Mouse (Mus musculus): ENCODE data around the gene Gm28035. TPM values are rescaled to one million over a fixed set of nuclear protein-coding genes. Genes with fewer than 3 reads are reported as not detected.

The Gm28035 gene
- total and polyA plus RNA-seq, 3 experiments, result 4.6 to 7.6 (median 6.0) TPM

DNA sequence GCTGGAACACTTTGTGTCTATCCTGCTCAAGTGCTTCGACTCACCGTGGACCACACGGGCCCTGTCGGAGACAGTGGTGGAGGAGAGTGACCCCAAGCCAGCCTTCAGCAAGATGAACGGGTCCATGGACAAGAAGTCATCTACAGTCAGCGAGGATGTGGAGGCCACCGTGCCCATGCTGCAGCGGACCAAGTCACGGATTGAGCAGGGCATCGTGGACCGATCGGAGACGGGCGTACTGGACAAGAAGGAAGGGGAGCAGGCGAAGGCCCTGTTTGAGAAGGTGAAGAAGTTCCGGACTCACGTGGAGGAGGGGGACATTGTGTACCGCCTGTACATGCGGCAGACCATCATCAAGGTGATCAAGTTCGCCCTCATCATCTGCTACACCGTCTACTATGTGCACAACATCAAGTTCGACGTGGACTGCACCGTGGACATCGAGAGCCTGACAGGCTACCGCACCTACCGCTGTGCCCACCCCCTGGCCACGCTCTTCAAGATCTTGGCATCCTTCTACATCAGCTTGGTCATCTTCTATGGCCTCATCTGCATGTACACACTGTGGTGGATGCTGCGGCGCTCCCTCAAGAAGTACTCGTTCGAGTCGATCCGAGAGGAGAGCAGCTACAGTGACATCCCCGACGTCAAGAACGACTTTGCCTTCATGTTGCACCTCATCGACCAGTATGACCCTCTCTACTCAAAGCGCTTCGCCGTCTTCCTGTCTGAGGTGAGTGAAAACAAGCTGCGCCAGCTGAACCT lies 15.4 kb downstream of the Gm28035 start:
- H3K27me3 ChIP-seq (ENCODE audit: control insufficient read depth, insufficient read depth, low read length), result no peaks in the 10 kb centered on the region
- no peak overlapping the region for H3K9ac ChIP-seq (ENCODE audit: low read depth, low read length)
- peaks cover 9% of the 10 kb centered on the region for H3K79me2 ChIP-seq (replicated peaks; ENCODE audit: control insufficient read depth, insufficient read depth, low read length)
- 93% methylated on average over 42 of the region's 42 CpGs for WGBS
- H3K36me3 ChIP-seq (ENCODE audit: control insufficient read depth, insufficient read depth, low read length), result peaks cover 26% of the 10 kb centered on the region
- no peak overlapping the region for H3K4me3 ChIP-seq
- peak; percentile 4 to 27 for DNase-seq
- H3K27ac ChIP-seq, result no peak overlapping the region
- TF ChIP-seq EP300 (IDR thresholded peaks at IDR 0.05; ENCODE audit: insufficient read depth, low read depth, low read length), result no peak
- no peak for TF ChIP-seq POLR2A (IDR thresholded peaks at IDR 0.05; ENCODE audit: insufficient read depth, low read depth, low read length)
- TF ChIP-seq CTCF (IDR thresholded peaks at IDR 0.05), result no peak
- H3K4me1 ChIP-seq (ENCODE audit: control insufficient read depth, insufficient read depth, low read length), result peaks cover 46% of the 10 kb centered on the region
- intact Hi-C loops (cut with DNase I), result no loop called here

DNA sequence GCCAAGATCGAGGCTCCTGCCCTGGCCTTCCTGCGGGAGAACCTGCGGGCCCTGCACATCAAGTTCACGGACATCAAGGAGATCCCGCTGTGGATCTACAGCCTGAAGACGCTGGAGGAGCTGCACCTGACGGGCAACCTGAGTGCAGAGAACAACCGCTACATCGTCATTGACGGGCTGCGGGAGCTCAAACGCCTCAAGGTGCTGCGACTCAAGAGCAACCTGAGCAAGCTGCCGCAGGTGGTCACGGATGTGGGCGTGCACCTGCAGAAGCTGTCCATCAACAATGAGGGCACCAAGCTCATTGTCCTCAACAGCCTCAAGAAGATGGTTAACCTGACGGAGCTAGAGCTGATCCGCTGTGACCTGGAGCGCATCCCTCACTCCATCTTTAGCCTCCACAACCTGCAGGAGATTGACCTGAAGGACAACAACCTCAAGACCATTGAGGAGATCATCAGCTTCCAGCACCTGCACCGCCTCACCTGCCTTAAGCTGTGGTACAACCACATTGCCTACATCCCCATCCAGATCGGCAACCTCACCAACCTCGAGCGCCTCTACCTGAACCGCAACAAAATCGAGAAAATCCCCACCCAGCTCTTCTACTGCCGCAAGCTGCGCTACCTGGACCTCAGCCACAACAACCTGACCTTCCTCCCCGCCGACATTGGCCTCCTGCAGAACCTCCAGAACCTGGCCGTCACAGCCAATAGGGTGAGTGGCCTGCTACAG lies 16.4 kb downstream of the Gm28035 start:
- peak overlapping the region; percentile 97 for H3K27ac ChIP-seq
- H3K4me3 ChIP-seq, result no peak overlapping the region
- no peak overlapping the region for H3K9ac ChIP-seq (ENCODE audit: low read depth, low read length)
- H3K4me1 ChIP-seq (ENCODE audit: control insufficient read depth, insufficient read depth, low read length), result peaks cover 42% of the 10 kb centered on the region
- peak; percentile 2 to 24 for DNase-seq
- intact Hi-C loops (cut with DNase I), result no loop called here
- peaks cover 6% of the 10 kb centered on the region for H3K79me2 ChIP-seq (replicated peaks; ENCODE audit: control insufficient read depth, insufficient read depth, low read length)
- TF ChIP-seq EP300 (IDR thresholded peaks at IDR 0.05; ENCODE audit: insufficient read depth, low read depth, low read length) (no peak), POLR2A (IDR thresholded peaks at IDR 0.05; ENCODE audit: insufficient read depth, low read depth, low read length) (no peak), CTCF (IDR thresholded peaks at IDR 0.05) (no peak)
- H3K27me3 ChIP-seq (ENCODE audit: control insufficient read depth, insufficient read depth, low read length), result no peaks in the 10 kb centered on the region
- WGBS, result 96% methylated on average over 30 of the region's 30 CpGs
- H3K36me3 ChIP-seq (ENCODE audit: control insufficient read depth, insufficient read depth, low read length), result peaks cover 25% of the 10 kb centered on the region

DNA sequence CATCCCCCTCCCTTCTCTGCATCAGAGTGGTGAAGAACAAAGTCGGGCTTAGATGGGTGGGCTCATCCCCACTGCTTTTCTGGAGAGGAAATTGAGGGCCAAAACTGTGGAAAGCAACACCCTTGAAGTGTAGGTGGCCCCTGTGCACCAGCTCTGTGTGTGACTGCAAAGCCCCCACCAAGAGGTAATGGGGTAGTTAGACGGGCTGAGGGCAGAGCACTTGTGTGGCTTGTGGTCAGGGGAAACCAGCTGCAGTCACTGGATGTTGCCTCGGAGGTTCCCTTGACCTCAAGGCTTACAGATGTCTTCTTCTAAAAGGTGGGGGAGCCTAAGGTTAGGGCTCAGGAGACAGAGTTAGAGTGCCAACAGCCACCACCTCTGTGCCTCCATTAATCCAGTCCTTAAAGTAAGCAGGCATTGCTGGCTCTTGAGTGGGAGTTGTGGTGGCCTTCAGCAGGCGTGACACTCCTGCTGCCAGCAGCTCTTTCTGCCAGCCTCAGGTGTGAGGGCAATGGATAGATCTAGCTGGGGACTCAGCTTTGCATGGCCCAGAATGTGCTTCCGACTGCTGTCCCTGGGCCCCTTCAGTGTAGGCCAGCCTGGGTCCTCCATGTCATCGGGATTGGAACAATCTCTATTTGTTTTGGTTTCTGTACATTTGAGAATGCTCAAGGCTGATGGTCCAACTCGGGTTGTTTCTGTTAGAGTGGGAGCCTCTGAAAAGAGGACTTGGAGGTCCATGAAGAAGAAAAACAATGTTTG lies 17.5 kb downstream of the Gm28035 start:
- WGBS, result 45% methylated on average over 7 of the region's 7 CpGs
- DNase-seq, result peak; percentile 14 to 46
- Histone ChIP-seq H3K36me3 (ENCODE audit: control insufficient read depth, insufficient read depth, low read length) (peaks cover 30% of the 10 kb centered on the region), H3K27ac (peak overlapping the region; percentile 97), H3K9ac (ENCODE audit: low read depth, low read length) (peak overlapping the region; percentile 53), H3K4me3 (no peak overlapping the region), H3K79me2 (replicated peaks; ENCODE audit: control insufficient read depth, insufficient read depth, low read length) (peaks cover 7% of the 10 kb centered on the region), H3K4me1 (ENCODE audit: control insufficient read depth, insufficient read depth, low read length) (peaks cover 38% of the 10 kb centered on the region), H3K27me3 (ENCODE audit: control insufficient read depth, insufficient read depth, low read length) (no peaks in the 10 kb centered on the region)
- TF ChIP-seq POLR2A (IDR thresholded peaks at IDR 0.05; ENCODE audit: insufficient read depth, low read depth, low read length) (no peak), EP300 (IDR thresholded peaks at IDR 0.05; ENCODE audit: insufficient read depth, low read depth, low read length) (no peak), CTCF (IDR thresholded peaks at IDR 0.05) (no peak)
- intact Hi-C loops (cut with DNase I), result loop anchor here (1.0 kb wide), 1 partner anchor 16 kb away; no protein-coding TSS in a partner anchor

DNA sequence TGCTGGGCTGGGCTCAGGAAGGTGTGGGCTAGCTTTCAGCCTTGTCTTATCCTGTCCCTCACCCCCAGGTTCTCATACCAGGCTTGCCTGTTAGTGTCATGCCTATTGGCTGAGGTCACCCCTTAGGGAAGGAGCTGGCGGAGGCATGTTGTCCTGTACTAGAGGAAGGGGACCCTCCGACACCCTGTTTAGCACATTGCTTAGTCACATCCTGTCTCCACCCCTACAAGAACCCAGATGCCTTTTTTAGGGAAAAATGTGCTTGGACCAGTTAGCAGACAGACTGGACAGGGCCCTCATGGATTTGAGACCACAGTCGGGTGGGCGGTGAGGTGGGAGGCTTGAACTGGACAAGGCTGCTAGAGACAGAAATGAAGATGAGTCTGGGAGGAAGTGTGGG lies 18.2 kb downstream of the Gm28035 start:
- peak overlapping the region; percentile 39 for H3K9ac ChIP-seq (ENCODE audit: low read depth, low read length)
- intact Hi-C loops (cut with DNase I), result loop anchor here (1.0 kb wide), 1 partner anchor 16 kb away; no protein-coding TSS in a partner anchor

DNA sequence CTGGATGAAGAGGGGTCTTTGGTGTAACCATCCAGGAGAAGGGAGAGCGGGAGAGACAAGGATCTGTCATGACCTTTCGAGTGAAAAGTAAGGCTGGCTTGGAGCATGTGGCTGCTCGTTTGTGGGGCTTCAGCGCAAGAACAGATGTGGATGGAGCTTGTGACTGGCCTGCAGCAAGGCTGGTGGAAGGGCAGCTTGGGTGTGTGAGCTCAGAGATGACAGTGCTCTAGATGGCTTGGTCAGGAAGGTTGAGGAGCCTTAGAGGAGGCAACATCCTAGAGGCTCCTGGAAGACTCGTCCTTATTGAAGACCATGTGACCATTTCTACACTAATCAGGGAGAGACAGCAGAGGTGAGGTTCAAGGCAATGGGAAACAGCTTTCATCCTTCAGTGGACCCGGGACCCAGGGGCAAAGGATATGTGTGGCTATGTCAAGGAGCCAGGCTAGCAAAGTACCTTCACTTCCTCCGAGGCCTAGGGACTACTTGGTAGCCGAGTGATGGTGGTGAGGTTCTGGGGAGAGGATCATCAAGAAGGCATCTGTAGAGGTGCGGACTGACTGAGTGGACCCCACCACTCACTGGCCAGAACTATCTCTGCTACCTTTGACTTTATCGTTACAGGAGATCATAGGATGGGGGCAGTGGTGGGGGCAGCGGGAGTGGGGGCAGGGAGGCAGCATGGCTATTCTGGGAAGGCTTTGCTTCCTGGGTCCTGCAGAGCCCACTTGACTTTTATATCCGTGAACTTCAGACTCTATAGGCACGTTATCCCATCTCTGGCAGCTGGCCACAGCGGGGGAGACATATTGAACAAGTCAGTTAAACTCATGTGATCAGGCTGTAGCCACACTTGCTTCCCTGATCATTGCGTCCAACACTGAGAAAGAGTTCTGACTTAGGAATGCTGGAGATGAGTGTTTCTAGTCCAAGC lies 19.0 kb downstream of the Gm28035 start:
- WGBS, result 51% methylated on average over 15 of the region's 15 CpGs
- TF ChIP-seq EP300 (IDR thresholded peaks at IDR 0.05; ENCODE audit: insufficient read depth, low read depth, low read length) (no peak), POLR2A (IDR thresholded peaks at IDR 0.05; ENCODE audit: insufficient read depth, low read depth, low read length) (no peak), CTCF (IDR thresholded peaks at IDR 0.05) (no peak)

More for the DNA sequence above, 18.2 kb downstream of the Gm28035 start:
- no peak for TF ChIP-seq CTCF (IDR thresholded peaks at IDR 0.05)
- TF ChIP-seq POLR2A (IDR thresholded peaks at IDR 0.05; ENCODE audit: insufficient read depth, low read depth, low read length), result peak; percentile 81
- TF ChIP-seq EP300 (IDR thresholded peaks at IDR 0.05; ENCODE audit: insufficient read depth, low read depth, low read length), result peak; percentile 100
- no peaks in the 10 kb centered on the region for H3K27me3 ChIP-seq (ENCODE audit: control insufficient read depth, insufficient read depth, low read length)
- peak overlapping the region; percentile 97 for H3K27ac ChIP-seq
- peaks cover 7% of the 10 kb centered on the region for H3K79me2 ChIP-seq (replicated peaks; ENCODE audit: control insufficient read depth, insufficient read depth, low read length)
- DNase-seq, result peak; percentile 81 to 85
- H3K36me3 ChIP-seq (ENCODE audit: control insufficient read depth, insufficient read depth, low read length), result peaks cover 33% of the 10 kb centered on the region
- peak overlapping the region; percentile 43 for H3K4me3 ChIP-seq
- peaks cover 39% of the 10 kb centered on the region for H3K4me1 ChIP-seq (ENCODE audit: control insufficient read depth, insufficient read depth, low read length)
- 20% methylated on average over 4 of the region's 4 CpGs for WGBS

More for the DNA sequence above, 19.0 kb downstream of the Gm28035 start:
- H3K9ac ChIP-seq (ENCODE audit: low read depth, low read length), result peak overlapping the region; percentile 39
- peak overlapping the region; percentile 43 for H3K4me3 ChIP-seq
- H3K79me2 ChIP-seq (replicated peaks; ENCODE audit: control insufficient read depth, insufficient read depth, low read length), result peaks cover 7% of the 10 kb centered on the region
- peak; percentile 24 to 46 for DNase-seq
- H3K27ac ChIP-seq, result peak overlapping the region; percentile 97
- H3K36me3 ChIP-seq (ENCODE audit: control insufficient read depth, insufficient read depth, low read length), result peaks cover 41% of the 10 kb centered on the region
- intact Hi-C loops (cut with DNase I), result no loop called here
- H3K4me1 ChIP-seq (ENCODE audit: control insufficient read depth, insufficient read depth, low read length), result peaks cover 45% of the 10 kb centered on the region
- H3K27me3 ChIP-seq (ENCODE audit: control insufficient read depth, insufficient read depth, low read length), result no peaks in the 10 kb centered on the region
